Mouse (Mus musculus): ENCODE results near the gene Cyp2t4. TPM values are rescaled to one million over a fixed set of nuclear protein-coding genes. Genes with fewer than 3 reads are reported as not detected.

Gene Cyp2t4
- total RNA-seq, 2 experiments from 2014 or later, result not detected

- intact Hi-C loops (cut with DNase I), result loop anchor here (1.0 to 2.0 kb wide), 2 partner anchors 16 to 54 kb away; partner anchors contain the start of gene BC024978
- peak; percentile 99 to 100 for DNase-seq (ENCODE audit: low spot score in 2 of 2)
Observed at GRCm38 (mm10) chr7:27178324-27179216, 25.1 kb downstream of the Cyp2t4 start, which contains the start of gene Rab4b. Rab4b (minus strand) TSS chr7:27178896.

- no peak for DNase-seq (ENCODE audit: low spot score in 2 of 2)
- intact Hi-C loops (cut with DNase I), result loop anchor here (2.0 kb wide), 1 partner anchor 15 kb away; the partner anchor contains the start of gene BC024978
Observed at GRCm38 (mm10) chr7:27179217-27179918, 25.9 kb downstream of the Cyp2t4 start.

GRCm38 (mm10) chr7:27180036-27180435 lies 26.5 kb downstream of the Cyp2t4 start:
- no peak for DNase-seq (ENCODE audit: low spot score in 2 of 2)
- intact Hi-C loops (cut with DNase I), result no loop called here

GRCm38 (mm10) chr7:27180837-27181695 lies 27.6 kb downstream of the Cyp2t4 start, which contains the start of the genes Gm21983 and Mia:
Gm21983 (minus strand) TSS chr7:27181086.
Mia (minus strand) TSS chr7:27181157.
- no peak for DNase-seq (ENCODE audit: low spot score in 2 of 2)
- intact Hi-C loops (cut with DNase I), result no loop called here

- intact Hi-C loops (cut with DNase I), result no loop called here
Observed at GRCm38 (mm10) chr7:27182498-27182897, 29.0 kb downstream of the Cyp2t4 start.

GRCm38 (mm10) chr7:27184964-27185363 lies 31.4 kb downstream of the Cyp2t4 start:
- intact Hi-C loops (cut with DNase I), result no loop called here
- DNase-seq (ENCODE audit: low spot score in 2 of 2), result no peak

More at GRCm38 (mm10) chr7:27182498-27182897, 29.0 kb downstream of the Cyp2t4 start:
- DNase-seq (ENCODE audit: low spot score in 2 of 2), result no peak

- intact Hi-C loops (cut with DNase I), result no loop called here
- no peak for DNase-seq (ENCODE audit: low spot score in 2 of 2)
Observed at GRCm38 (mm10) chr7:27185986-27186385, 32.5 kb downstream of the Cyp2t4 start.

- intact Hi-C loops (cut with DNase I), result no loop called here
- DNase-seq (ENCODE audit: low spot score in 2 of 2), result no peak
Observed at GRCm38 (mm10) chr7:27189271-27189931, 35.9 kb downstream of the Cyp2t4 start.

GRCm38 (mm10) chr7:27192434-27192833 lies 38.9 kb downstream of the Cyp2t4 start:
- no peak for DNase-seq (ENCODE audit: low spot score in 2 of 2)
- intact Hi-C loops (cut with DNase I), result no loop called here

GRCm38 (mm10) chr7:27193731-27194130 lies 40.2 kb downstream of the Cyp2t4 start:
- no peak for DNase-seq (ENCODE audit: low spot score in 2 of 2)
- intact Hi-C loops (cut with DNase I), result loop anchor here (2.0 kb wide), 1 partner anchor 15 kb away; the partner anchor contains the start of gene Rab4b

- DNase-seq (ENCODE audit: low spot score in 2 of 2), result peak; percentile 97 to 100
- intact Hi-C loops (cut with DNase I), result loop anchor here (2.0 to 5.0 kb wide), 3 partner anchors 17 to 61 kb away; partner anchors contain the start of genes Itpkc, Numbl and Rab4b
Observed at GRCm38 (mm10) chr7:27195681-27196611, 42.4 kb downstream of the Cyp2t4 start, which contains the start of the genes BC024978 and Snrpa. BC024978 (plus strand) TSS chr7:27195781. Snrpa (minus strand) TSS chr7:27196271.

GRCm38 (mm10) chr7:27197136-27197535 lies 43.6 kb downstream of the Cyp2t4 start:
- no peak for DNase-seq (ENCODE audit: low spot score in 2 of 2)
- intact Hi-C loops (cut with DNase I), result loop anchor here (2.0 to 5.0 kb wide), 2 partner anchors 32 to 60 kb away; partner anchors contain the start of genes Itpkc and Numbl

GRCm38 (mm10) chr7:27197634-27198033 lies 44.1 kb downstream of the Cyp2t4 start:
- no peak for DNase-seq (ENCODE audit: low spot score in 2 of 2)
- intact Hi-C loops (cut with DNase I), result loop anchor here (2.0 to 5.0 kb wide), 2 partner anchors 31 to 60 kb away; partner anchors contain the start of genes Itpkc and Numbl

- no peak for DNase-seq (ENCODE audit: low spot score in 2 of 2)
- intact Hi-C loops (cut with DNase I), result loop anchor here (5.0 kb wide), 1 partner anchor 59 kb away; the partner anchor contains the start of gene Numbl
Observed at GRCm38 (mm10) chr7:27198355-27198754, 44.8 kb downstream of the Cyp2t4 start.

GRCm38 (mm10) chr7:27198779-27199178 lies 45.3 kb downstream of the Cyp2t4 start:
- DNase-seq (ENCODE audit: low spot score in 2 of 2), result no peak
- intact Hi-C loops (cut with DNase I), result loop anchor here (5.0 kb wide), 1 partner anchor 59 kb away; the partner anchor contains the start of gene Numbl

GRCm38 (mm10) chr7:27203730-27204449 lies 50.4 kb downstream of the Cyp2t4 start:
- intact Hi-C loops (cut with DNase I), result no loop called here
- no peak for DNase-seq (ENCODE audit: low spot score in 2 of 2)

Data from left cerebral cortex, postnatal 25 days (tissue).